Mouse (Mus musculus): ENCODE results near the gene Bnip3.

The Bnip3 gene

DNA sequence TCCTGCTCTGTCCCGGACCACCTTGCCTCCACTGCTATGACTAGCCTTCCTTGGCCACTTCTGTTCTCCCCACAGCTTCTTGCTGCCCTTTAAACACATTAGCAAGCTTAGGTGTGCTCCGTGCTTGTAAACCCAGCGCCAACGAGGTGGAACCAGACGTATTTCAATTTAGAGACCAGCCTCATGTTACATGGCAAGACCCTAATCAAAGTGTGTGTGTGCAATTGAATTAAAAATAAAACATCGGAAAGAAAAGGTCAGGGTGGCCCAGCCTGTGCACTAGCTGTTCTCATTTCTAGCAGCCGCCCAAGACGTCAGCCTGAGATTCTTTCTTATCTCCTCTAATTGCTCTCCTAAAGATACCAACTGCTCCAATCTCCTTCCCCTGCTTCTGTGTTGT is 64.2 kb downstream of the Bnip3 start:
- no peak for DNase-seq (ENCODE audit: low read depth, low spot score)

DNA sequence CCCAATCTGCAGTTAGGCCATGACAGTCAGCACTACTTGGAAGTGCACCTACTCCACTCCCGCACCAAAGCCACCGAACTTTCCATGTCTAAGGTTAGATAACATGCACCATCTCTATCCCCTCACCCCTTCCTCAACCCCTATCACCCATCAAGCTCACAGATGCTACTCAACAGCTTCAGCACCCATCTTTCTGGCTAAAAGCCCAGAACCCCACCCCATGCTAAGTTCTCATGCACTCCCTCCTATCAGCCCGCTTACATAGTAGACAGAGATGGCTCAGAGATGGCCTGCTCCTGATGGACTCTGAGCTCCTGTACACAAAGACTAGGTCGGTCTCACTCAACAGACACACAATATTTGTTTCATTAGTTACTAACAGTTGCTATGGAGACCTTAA is 65.9 kb downstream of the Bnip3 start:
- DNase-seq (ENCODE audit: low read depth, low spot score) = no peak

DNA sequence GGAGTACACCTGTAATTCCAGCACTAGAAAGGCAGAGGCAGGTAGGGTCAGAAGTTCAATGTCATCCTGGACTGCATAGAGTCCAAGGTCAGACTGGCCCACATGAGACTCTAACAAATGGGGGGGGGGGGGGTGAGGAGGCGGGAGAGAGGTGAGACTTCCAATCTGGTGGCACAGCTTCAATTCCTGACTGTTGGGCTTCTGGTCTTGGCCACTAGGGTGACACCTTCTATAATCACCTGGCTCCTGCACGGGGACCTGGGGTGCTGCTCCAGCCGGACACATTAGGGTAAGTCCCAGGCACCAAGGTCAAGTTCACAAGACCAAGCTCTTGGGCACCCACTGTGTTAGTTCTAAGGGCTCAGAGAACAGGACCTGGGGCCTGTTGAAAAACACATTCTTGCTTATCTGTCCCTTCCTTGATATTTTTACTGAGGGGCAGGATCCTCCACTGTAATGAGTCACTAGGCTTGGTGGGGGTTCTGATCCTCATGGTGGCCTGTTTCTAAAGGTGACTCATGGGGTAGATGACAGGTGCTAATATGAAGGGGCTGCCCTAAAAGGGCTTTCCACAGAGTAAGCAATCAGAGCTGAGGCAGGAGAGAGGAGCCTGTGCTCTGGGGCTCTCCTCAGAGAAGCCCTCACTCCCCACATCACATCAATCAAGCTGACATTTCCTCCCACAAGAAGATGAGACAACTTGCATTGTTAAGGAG is 67.7 kb downstream of the Bnip3 start:
- DNase-seq (ENCODE audit: low read depth, low spot score) = no peak

Measured in telencephalon, adult 2 months (tissue).